Mouse (Mus musculus): ENCODE data around the gene Tpbgl. TPM values are rescaled to one million over a fixed set of nuclear protein-coding genes. Genes with fewer than 3 reads are reported as not detected.

Gene Tpbgl
- polyA plus RNA-seq, 1 experiment = 2.6 TPM

DNA sequence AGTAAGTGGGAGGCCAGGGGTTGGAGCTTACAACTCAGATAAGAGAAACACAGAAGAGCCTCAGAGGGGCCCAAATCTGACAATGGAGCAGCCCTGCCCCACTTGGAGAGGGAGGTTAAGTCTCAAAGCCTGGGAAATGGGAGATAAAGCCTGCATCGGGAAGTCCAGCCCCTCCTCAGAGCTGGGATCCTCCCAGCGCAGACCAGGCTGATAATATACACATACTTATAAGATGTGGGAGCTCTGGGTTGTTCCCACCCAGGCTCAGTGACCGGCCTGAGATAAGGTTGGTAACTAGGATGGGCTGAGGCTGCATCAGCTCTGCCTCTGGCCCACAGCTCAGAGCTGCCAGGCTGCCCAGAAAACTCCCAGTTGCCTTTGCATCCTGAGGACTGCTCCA, 15.2 kb upstream of the Tpbgl start:
- no peak for DNase-seq (ENCODE audit: low spot score)

DNA sequence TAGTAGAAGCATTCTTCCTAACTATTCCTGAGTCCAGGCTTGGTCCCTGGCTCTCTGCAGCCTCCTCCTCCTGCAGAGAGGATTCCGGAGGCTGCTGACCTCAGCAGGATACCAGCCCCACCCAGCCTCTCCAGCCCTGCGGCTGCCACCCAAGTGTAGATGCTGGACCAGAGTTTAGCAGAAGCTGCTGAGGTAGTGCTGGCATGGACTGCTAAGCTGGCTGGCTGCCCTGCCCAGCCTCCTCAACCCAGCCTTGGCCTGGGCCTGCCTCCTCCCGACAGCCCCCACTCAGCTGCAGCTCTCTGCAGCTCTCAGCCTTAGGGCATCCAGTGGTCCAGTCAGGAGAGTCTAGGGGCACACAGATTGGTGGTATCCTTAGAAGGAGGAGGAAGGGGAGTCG, 14.3 kb upstream of the Tpbgl start:
- DNase-seq (ENCODE audit: low spot score) = no peak

DNA sequence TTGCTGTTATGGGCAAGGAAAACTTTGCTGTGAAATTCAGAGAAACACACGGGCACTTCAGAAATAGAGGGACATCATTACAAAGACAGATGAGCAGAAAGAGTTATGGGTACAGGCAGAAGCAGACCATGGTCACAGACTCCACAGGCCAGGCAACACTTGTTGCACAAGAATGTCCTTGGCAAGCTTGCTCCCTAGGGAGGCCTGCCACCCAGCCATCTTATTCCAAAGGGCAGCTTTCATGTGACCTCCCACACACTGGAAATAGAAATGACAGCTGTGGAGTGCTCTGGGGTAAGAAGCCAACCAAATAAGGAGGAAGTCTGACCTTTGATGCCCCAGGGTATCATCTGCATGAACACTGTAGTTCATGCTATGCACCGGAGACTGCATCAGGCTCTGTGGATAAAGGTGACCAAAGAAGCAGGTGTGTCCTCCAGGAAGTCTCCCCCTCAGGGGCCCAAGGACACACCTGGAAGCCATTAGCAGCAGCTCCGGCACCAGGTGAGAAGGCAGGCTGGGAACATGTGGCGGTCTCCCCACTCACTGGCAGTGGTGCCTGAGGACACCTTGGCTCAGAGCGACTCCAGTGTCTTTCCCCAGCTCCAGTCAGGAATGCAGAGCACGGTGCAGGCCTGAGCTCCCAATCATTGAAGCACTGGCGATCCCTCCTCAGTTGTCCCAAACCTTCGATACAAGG, 7.2 kb upstream of the Tpbgl start:
- DNase-seq (ENCODE audit: low spot score) = no peak

DNA sequence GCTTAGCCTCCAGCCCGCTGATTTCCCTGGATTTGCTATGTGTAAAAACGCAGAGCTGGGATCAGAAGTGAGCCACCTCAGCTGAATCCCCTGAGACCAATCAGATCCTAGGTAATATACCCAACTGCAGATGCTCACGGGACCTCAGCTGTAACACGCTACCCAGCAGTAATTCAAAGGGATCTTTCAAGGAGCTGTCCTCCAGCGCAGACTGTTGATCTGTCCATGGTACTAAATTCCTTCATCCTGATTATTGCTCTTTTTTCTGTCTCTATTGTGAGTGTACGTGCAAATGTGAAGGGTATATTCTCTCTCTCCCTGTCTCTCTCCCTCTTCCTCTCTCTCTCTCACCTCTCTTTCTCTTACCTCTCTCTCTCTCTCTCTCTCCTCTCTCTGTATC, 5.4 kb upstream of the Tpbgl start:
- DNase-seq (ENCODE audit: low spot score) = no peak

DNA sequence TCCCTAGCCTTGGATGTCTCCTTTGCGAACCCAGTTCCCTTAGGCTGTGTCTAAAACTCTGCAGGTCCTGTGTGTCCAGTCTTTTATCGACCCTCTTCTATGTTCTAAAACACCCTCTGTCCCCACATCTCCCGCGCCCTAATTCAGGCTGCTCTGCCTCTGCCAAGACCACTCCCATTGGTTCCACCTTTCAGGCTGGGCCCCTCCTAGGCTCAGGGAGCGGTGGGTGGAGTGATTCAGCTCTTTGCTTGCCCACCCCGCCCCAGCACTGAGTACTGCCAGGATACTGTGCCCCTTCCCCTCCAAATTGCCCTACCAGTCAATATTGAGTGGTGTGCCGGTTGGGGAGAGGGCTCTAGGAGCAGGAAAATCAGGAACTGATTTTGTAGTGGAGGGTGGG, 463 bp upstream of the Tpbgl start:
- no peak for DNase-seq (ENCODE audit: low spot score)

DNA sequence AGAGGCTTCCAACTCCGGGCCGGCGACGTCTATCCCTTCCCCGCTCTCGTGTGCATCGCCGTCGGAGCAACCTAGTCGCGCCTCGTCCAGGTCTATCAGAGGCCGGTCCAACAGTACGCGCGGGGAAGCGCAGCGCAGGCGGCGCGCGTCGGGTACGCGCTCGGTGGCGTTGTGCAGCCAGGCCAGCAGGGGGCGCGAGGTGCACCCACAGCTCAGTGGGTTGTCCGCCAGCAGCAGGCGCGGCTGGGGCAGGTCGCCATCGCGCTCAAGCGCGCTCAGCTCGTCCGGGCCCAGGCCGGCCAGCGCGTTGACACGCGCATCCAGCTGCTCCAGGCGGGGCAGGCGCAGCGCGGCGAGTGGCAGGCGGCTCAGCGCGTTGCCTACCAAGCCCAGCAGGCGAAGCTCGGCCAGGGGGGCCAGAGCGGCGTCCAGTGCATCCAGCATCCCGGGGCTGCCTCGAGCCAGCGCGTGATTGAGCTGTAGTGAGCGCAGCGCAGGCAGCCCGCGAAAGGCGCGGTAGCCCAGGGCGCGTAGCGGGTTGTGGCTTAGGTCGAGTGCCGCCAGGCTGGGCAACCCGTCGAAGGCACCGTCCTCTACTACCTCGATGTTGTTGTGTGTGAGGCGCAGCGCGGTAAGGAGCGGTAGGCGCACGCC, 1.1 kb downstream of the Tpbgl start:
- DNase-seq (ENCODE audit: low spot score) = peak; percentile 83

DNA sequence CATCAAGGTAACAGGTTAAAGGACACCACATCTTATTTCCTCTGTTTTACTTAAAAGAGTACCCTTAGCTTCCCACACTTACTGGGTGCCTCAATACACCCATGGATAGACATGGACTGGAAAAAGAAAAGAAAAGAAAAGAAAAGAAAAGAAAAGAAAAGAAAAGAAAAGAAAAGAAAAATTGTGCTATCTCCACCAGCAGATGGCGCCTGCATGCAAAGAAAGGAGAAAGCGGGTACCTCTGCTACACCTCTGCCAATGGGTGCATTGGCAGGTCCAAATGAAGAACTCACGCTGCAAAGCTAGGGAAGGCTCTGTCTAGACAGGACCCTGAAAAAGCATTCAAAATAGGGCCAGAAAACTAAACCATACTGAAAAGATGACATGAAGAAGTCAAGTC, 8.0 kb downstream of the Tpbgl start:
- no peak for DNase-seq (ENCODE audit: low spot score)

DNA sequence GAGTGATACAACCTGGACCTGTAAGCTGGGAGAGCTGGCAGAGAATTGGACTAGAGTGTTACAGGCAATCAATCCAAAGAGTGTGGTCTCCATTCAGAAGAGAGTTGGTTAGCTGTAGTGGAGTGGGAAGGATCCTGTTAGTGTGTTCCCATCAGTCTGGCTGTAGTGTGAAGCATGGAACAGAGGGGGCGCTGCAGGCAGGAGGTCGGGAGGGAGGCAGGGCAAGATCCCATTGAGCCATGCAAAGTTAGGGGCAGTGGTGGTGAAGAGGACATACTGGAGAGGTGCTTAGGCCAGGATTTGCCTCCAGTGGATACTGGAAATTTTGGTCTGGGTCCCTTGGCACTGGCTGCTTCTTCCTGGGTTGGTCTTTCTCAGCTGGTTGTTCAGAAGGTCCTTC, 8.6 kb downstream of the Tpbgl start:
- no peak for DNase-seq (ENCODE audit: low spot score)

DNA sequence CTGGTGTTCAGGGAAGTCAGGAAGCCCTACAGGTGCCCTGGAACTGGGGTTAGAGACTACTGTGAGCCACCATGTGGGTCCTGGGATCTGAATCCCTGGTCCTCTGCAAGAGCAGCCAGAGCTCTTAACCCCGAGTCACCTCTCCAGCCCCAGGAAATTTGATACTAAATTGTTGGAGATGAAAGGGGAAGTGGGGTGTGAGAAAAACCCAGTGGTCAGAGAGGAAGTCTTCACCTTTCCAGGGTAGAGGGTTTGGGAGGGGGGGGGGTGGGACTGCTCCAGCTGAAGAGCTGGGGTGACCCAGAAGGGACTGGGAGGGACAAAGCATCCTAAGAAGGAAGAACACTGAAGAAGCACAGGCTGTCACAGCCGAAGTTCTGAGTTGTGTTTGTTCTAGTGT, 19.3 kb downstream of the Tpbgl start:
- DNase-seq (ENCODE audit: low spot score) = no peak

DNA sequence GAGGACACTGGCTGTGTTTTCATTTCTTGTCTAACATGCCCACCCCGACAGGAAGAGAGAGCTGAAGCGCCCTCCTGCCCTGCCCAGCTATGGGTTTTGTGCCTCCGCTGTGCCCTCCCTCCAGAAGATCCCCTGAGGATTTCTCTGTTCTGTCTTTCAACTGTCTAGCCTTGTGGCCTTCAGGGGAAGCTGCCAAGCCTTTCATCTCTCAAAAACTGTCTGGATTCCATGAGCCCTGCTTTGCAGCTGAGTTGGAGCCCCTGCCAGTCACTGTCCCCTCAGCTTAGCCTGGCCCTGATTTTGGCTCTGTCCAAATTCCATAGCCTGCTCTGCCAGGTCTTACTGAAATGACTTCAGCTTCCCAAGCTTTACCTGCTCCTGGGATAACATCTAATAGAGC, 20.1 kb downstream of the Tpbgl start:
- DNase-seq (ENCODE audit: low spot score) = no peak

DNA sequence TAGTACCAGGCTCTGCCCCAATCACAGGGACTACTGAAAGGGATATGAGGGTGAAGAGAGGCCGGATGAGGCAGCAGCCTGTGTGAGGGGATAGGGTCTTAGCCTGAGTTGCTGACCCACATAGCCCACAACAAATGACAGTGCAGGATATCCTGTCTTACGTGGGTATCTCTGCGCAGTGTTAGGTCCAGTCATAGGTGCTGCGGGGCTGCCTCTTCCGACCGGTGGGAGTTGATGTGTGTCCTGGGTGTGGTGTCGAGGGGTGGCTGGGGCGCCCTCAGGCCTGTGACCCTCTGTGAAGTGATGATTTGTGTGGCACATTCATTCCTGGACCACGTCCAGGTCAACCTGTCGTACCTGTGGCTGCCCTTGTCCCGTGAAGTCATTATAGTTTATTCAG, 20.6 kb downstream of the Tpbgl start:
- DNase-seq (ENCODE audit: low spot score) = no peak

DNA sequence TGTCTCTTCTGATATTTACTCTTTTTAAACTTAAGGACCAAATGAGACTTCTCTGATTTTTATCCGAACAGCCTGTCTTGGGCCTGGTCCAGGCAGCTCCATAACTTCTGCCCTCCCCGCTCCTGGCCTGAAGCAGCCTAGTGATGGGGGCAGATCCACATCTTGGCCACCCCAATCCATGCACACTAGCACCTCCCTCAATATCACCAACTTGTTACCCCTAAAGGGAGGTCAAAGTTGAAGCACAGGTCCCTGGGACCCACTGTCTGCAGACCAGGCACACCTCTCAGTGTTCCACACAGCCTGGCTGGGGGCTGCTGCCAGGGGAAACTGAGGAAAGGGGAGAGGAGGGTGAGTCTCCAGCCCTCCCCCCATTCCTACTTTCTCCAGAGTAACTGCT, 21.8 kb downstream of the Tpbgl start:
- no peak for DNase-seq (ENCODE audit: low spot score)

DNA sequence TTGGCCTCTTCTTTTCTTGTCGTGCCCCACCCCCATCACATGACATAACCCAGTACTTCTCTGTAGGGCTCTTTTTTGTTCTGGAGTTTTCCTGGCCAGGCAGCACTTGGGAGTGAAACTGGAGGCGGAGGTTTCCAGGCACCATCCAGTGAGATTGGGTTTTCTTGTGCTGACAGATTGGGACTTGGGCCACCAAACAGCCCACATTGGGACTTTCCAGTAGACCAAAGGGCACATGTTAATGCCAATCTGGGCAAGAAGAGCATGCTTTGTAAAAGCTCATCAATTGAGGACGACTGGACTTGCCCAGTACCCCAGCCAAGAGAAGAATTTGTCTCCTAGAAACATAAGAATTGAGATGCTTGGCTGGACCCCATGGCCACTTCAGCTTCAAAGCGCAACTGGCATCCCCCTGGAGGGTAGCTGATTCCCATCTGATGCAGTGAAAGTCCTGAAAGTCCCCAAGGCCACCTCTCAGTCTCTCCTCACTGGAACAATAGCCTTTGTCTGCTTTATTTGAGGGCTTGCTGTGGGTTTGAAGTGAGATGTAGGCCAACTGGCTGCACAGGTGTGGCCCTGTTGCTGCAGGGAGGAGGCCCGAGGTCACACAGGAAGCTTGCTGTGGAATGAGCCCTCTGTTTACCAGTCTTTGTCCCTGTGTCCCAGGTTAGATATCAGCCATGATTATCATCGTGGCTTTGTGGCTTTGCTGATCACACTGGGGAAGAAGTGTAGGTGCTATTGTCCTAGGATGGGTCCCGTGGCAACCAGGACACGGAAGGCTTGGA, 22.8 kb downstream of the Tpbgl start:
- DNase-seq (ENCODE audit: low spot score) = no peak

DNA sequence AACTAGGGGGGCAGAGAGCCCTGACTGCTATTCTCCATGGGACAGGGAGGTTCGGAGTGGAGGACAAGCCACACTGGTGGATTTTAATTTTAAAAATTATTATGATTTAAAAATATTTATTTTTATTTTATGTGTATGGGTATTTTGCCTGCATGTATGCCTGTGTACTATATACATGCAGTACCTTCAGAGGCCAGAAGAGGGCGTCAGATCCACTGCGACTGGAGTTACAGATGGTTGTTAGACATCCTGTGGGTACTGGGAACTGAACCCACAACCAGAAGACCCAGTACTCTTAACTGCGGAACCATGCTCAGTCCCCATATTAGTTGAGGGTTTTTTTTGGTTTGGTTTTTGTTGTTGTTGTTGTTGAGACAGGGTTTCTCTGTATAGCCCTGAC, 28.2 kb downstream of the Tpbgl start:
- no peak for DNase-seq (ENCODE audit: low spot score)

DNA sequence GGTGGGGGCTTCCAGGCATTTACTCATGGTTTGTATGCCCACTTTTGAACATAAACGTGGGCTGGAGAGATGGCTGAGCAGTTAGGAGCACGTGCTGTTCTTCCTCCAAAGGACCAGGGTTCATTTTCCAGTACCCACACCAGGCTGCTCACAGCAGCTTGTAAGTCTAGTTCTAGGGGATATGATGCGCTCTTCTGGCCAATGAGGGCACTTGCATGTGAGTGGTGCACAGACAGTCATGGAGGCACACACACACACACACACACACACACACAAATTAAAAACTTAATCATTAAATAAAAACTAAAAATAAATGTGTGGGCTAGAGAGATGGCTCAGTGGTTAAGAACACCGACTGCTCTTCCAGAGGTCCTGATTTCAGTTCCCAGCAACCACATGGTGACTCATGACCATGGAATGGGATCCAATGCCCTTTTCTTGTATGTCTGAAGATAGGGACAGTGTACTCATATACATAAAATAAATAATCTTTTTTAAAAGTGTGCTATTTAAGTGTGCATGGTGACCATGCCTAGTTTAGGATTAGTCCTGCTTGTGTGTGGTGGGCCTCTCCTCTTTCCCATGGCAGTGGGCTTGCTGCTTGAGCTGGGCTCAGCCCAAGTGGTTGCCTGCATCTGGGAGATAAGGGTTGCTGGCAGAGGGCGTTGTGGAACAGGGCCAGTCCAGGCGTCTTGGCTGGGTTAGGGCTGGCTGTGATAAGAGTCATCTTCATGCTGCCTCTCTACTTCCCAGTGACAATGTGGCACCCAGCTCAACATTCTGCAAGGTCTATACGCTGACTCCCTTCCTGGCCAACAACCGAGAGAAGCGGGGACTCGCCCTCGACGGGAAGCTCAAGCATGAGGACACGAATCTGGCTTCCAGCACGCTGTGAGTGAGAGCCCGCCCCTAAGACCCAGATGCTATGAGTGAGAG, 32.8 kb downstream of the Tpbgl start:
- DNase-seq (ENCODE audit: low spot score) = no peak

DNA sequence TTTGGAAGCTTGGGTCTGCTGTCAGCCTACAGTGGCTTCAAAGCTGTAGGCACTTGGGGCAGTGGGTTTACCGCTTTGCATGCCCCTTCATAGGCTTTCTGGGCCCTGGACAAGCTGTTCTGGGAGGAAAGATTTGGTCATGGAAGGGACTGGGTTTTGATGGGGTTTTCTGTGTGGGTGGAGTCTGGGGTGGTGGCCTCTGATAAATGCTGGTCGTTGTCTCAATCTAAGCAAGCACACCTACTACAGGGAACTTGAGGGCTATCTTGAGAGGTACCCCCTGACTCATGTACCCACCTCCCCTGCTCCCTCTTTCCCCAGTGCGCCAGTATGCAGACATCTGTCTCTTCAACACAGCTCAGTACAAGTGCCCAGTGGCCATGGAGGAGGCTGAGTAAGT, 34.2 kb downstream of the Tpbgl start:
- DNase-seq (ENCODE audit: low spot score) = no peak

DNA sequence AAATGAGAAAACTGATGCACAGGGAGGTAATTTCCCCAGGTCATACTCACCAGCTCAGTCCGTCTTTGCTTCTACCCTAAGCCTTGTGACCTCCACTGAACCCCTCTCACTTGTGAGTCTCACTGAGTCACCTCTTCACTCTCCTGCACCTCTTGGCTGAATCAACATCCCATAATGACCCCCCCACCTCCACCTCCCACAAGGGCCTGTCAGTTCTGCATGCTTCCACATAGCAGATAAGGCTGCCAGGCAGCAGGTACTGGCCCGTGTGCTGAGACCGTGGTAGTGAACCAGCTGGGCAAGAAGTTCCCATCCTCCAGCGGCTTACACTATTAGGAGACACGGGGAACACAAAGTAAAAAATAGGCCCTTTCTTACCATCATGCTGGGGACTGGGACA, 36.3 kb downstream of the Tpbgl start:
- no peak for DNase-seq (ENCODE audit: low spot score)

DNA sequence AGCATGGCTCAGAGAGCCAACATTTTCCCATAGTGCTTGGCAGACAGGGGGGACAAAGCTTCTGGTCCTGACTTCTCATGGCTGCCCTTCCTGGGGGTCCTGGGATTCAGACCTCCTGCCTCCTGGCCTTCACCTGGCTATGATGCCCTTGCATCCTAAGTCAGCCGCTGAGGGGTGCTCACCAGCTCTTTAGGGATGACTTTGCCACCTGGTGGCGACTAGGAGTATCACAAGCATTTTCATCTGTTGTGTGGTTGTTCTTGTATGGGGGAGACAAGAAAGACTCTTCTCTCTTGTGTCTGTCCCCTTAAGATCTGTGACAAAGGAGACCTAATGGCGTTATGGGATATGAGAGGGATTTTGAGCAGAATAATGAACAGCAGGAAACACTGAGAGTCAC, 36.8 kb downstream of the Tpbgl start:
- DNase-seq (ENCODE audit: low spot score) = peak; percentile 38

DNA sequence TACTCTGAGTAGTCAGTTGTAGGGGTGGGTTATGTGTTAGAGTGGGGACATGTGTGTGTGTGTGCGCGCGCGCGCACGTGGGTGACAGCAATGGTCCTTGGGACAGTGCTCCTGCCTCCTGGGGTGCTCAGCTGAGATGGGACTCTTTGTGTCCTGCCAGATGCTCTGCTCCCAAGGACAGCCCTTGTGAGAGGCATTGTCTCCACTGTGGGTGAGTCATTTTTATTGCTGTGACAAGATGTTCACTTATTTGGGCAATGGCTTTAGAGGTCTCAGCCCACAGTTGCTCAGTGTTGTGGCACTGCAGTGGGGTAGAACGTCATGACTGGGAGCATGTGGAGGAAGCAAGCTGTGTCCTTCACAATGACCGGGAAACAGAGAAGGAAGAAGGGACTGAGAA, 40.9 kb downstream of the Tpbgl start:
- DNase-seq (ENCODE audit: low spot score) = no peak

DNA sequence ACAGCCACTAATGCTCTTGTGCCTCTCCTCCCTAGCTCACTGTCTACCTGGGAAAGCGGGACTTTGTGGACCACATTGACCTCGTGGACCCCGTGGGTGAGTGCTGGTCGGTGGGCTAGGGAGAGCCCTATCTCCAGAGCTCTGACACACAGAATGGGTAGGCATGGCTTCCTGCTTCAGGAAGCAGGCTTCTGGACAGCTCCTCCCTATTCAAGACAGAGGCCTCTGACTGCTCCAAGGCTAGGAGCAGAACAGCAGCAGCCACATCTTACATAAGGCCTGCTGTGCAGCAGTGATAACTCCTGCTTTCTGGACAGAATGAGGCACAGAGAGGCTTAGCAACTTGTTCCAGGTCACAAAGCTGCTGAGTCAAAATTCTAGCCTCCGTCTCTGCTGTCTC, 43.3 kb downstream of the Tpbgl start:
- DNase-seq (ENCODE audit: low spot score) = no peak

DNA sequence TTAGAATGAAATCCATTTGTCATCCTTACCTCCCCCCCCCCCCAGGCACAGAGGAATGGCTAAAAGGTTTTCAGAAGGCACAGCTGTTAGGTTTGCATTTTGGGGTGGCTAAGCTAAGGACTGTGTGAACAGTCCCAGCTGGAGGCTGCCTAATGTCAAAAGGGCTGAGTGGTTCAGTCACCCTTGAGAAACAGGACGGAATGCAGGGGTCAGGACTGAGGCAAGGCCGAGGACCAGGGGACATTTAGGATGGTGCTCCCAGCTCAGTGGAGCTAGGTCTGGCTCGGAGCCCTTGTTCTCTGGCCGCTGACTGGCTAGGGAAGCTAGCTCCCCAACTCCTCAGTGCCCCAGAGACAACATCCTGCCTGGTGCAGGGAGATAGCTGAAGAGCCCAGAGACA, 44.0 kb downstream of the Tpbgl start:
- no peak for DNase-seq (ENCODE audit: low spot score)

DNA sequence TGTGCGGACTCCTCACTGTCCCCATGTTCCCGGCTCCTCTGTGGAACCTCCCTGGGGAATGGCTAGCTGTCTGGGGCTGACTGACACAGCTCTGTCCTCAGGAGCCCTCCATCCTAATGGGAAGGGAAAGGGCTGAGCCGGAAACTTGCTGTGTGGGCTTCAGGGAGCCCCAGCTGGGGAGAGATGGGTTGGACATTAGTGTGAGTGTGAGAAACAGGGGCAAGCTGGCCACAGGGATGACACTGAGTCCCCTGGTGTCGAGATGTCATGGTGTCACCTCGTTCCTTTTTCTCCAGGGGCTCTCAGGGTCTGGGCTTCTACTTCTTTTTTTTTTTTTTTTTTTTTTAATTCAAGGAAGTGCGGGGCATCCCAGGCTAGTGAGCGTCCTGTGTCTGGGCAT, 44.6 kb downstream of the Tpbgl start:
- no peak for DNase-seq (ENCODE audit: low spot score)
